Mouse (Mus musculus) limb, embryonic 14.5 days (tissue): Measurements from ENCODE around the gene Nol7. TPM values are rescaled to one million over a fixed set of nuclear protein-coding genes. Genes with fewer than 3 reads are reported as not detected.

Experiments used
- ATAC-seq: fragments of 200-750 bp; cut with Nextera tagmentation; 2 replicates; pipeline ENCODE4 v1.8.0; 2017; ENCODE audit warnings: low read depth, moderate number of reproducible peaks, moderate TSS enrichment; ENCODE audit not compliant: low FRiP score
- DNase-seq: peaks from one replicate; pipeline ENCODE4 v3.0.0-alpha.2; 2015; ENCODE audit warnings: low spot score
- H3K27ac ChIP-seq: fragments of 300-500 bp; sonication (generic); replicated peaks from 2 replicates; pipeline ENCODE4 v1.5.1; 2014; ENCODE audit warnings: low read depth, mild to moderate bottlenecking, low read length, moderate library complexity, mixed read lengths
- H3K27me3 ChIP-seq: fragments of 300-500 bp; sonication (generic); 2 replicates; pipeline ENCODE4 v1.6.1; 2014; ENCODE audit warnings: low read length, mixed read lengths; ENCODE audit not compliant: control insufficient read depth, insufficient read depth
- H3K36me3 ChIP-seq: fragments of 300-500 bp; sonication (generic); 2 replicates; pipeline ENCODE4 v1.6.1; 2014; ENCODE audit warnings: mild to moderate bottlenecking, low read length, moderate library complexity, mixed read lengths; ENCODE audit not compliant: control insufficient read depth, insufficient read depth
- H3K4me1 ChIP-seq: fragments of 300-500 bp; sonication (generic); 2 replicates; pipeline ENCODE4 v1.6.1; 2014; ENCODE audit warnings: antibody characterized with exemption, low read length, mixed read lengths; ENCODE audit not compliant: control insufficient read depth, insufficient read depth
- H3K4me2 ChIP-seq: fragments of 300-500 bp; sonication (generic); replicated peaks from 2 replicates; pipeline ENCODE4 v1.6.1; 2014; ENCODE audit warnings: low read depth, mild to moderate bottlenecking, low read length, moderate library complexity; ENCODE audit not compliant: severe bottlenecking
- H3K4me3 ChIP-seq: fragments of 300-500 bp; sonication (generic); replicated peaks from 2 replicates; pipeline ENCODE4 v1.5.1; 2014; ENCODE audit warnings: low read length
- H3K9ac ChIP-seq: fragments of 300-500 bp; sonication (generic); 2 replicates; pipeline ENCODE4 v1.6.1; 2014; ENCODE audit warnings: mild to moderate bottlenecking, low read depth, low read length, moderate library complexity; ENCODE audit not compliant: severe bottlenecking
- H3K9me3 ChIP-seq: fragments of 300-500 bp; sonication (generic); 2 replicates; pipeline ENCODE4 v1.6.1; 2016; ENCODE audit warnings: low read length; ENCODE audit not compliant: control insufficient read depth
- POLR2A ChIP-seq: fragments of 200-500 bp; IDR thresholded peaks from 2 replicates; pipeline ENCODE4 v1.8.0; 2012; ENCODE audit warnings: inconsistent platforms, mild to moderate bottlenecking, moderate library complexity, borderline replicate concordance; ENCODE audit not compliant: insufficient read depth, insufficient read length; ENCODE audit errors: extremely low read depth
- WGBS: fragments of 180-500 bp; shearing (Covaris S2); extraction: QIAGEN DNeasy Blood & Tissue Kit; methylation state at CpG from one replicate; pipeline ENCODE4 v1.1.7; 2014; 5-methylcytosine and 5-hydroxymethylcytosine counted together
- polyA plus RNA-seq, 2 experiments: library from polyadenylated mRNA; depleted of rRNA in 1 of 2; stranded (reverse) in 1 of 2; unstranded in 1 of 2; fragments of >200 nt; fragmentation: Nextera tagmentation in 1 of 2; extraction: Ambion mirVana in 1 of 2; gene quantifications; 2 replicates each; pipeline versions ENCODE4 v1.2.1 to v1.2.3; 2012 to 2014

The Nol7 gene
- polyA plus RNA-seq, 2 experiments, result 96.1 to 138 TPM

- H3K4me2 ChIP-seq, result peak overlapping the region; percentile 57
- H3K4me3 ChIP-seq, result peak overlapping the region; percentile 85
- no peak for ATAC-seq
- no peak for DNase-seq
- peaks cover 24% of the 10 kb centered on the region for H3K36me3 ChIP-seq
- 60% methylated on average over 12 of the region's 17 CpGs for WGBS
- H3K9ac ChIP-seq, result no peak overlapping the region
- no peaks in the 10 kb centered on the region for H3K9me3 ChIP-seq
- no peak overlapping the region for H3K27ac ChIP-seq
- H3K4me1 ChIP-seq, result 0 out of 2 replicates have a peak, but pooled peaks cover 5% of the 10 kb centered on the region
- H3K27me3 ChIP-seq, result no peaks in the 10 kb centered on the region
- no peak for TF ChIP-seq POLR2A
Measured at GRCm38 (mm10) chr13:43397700-43398296, 392 bp upstream of the Nol7 start.

GRCm38 (mm10) chr13:43399576-43399975, 1.4 kb downstream of the Nol7 start:
- ATAC-seq (no peak), DNase-seq (no peak)
- Histone ChIP-seq H3K9me3 (no peaks in the 10 kb centered on the region), H3K4me3 (no peak overlapping the region), H3K27me3 (no peaks in the 10 kb centered on the region), H3K27ac (no peak overlapping the region), H3K9ac (no peak overlapping the region), H3K4me1 (0 out of 2 replicates have a peak, but pooled peaks cover 5% of the 10 kb centered on the region), H3K36me3 (peaks cover 34% of the 10 kb centered on the region), H3K4me2 (peak overlapping the region; percentile 57; the same call in 1 of the 2 replicates)
- TF ChIP-seq POLR2A, result no peak
- 90% methylated on average over 5 of the region's 5 CpGs for WGBS

GRCm38 (mm10) chr13:43412311-43412710, 14.1 kb downstream of the Nol7 start:
- no peak for TF ChIP-seq POLR2A
- Histone ChIP-seq H3K4me1 (no peaks in the 10 kb centered on the region), H3K4me2 (no peak overlapping the region), H3K36me3 (peaks cover 71% of the 10 kb centered on the region), H3K27me3 (no peaks in the 10 kb centered on the region), H3K9me3 (no peaks in the 10 kb centered on the region), H3K9ac (no peak overlapping the region), H3K27ac (no peak overlapping the region), H3K4me3 (no peak overlapping the region)
- 87% methylated on average over 7 of the region's 7 CpGs for WGBS
- no peak for DNase-seq
- no peak for ATAC-seq

GRCm38 (mm10) chr13:43413611-43414010, 15.4 kb downstream of the Nol7 start:
- DNase-seq, result no peak
- H3K4me3 ChIP-seq, result no peak overlapping the region
- no peaks in the 10 kb centered on the region for H3K27me3 ChIP-seq
- peaks cover 67% of the 10 kb centered on the region for H3K36me3 ChIP-seq
- no peak for ATAC-seq
- H3K4me1 ChIP-seq, result no peaks in the 10 kb centered on the region
- no peak overlapping the region for H3K9ac ChIP-seq
- H3K9me3 ChIP-seq, result no peaks in the 10 kb centered on the region
- no peak overlapping the region for H3K4me2 ChIP-seq
- TF ChIP-seq POLR2A, result no peak
- H3K27ac ChIP-seq, result no peak overlapping the region
- 94% methylated on average over 2 of the region's 2 CpGs for WGBS

- Histone ChIP-seq H3K4me2 (no peak overlapping the region), H3K4me1 (no peaks in the 10 kb centered on the region), H3K27me3 (no peaks in the 10 kb centered on the region), H3K9me3 (no peaks in the 10 kb centered on the region), H3K27ac (no peak overlapping the region), H3K36me3 (peaks cover 82% of the 10 kb centered on the region), H3K9ac (no peak overlapping the region), H3K4me3 (no peak overlapping the region)
- no peak for TF ChIP-seq POLR2A
- DNase-seq, result no peak
- WGBS, result 84% methylated on average over 1 of the region's 1 CpGs
- no peak for ATAC-seq
Measured at GRCm38 (mm10) chr13:43415249-43415648, 17.1 kb downstream of the Nol7 start.

- no peaks in the 10 kb centered on the region for H3K9me3 ChIP-seq
- H3K36me3 ChIP-seq, result peaks cover 14% of the 10 kb centered on the region
- 77% methylated on average over 4 of the region's 4 CpGs for WGBS
- H3K27me3 ChIP-seq, result no peaks in the 10 kb centered on the region
- DNase-seq (peak; percentile 21), ATAC-seq (no peak)
- H3K4me1 ChIP-seq, result no peaks in the 10 kb centered on the region
- no peak overlapping the region for H3K4me2 ChIP-seq
- H3K4me3 ChIP-seq, result no peak overlapping the region
- H3K9ac ChIP-seq, result no peak overlapping the region
- no peak overlapping the region for H3K27ac ChIP-seq
- TF ChIP-seq POLR2A, result no peak
Measured at GRCm38 (mm10) chr13:43428436-43428835, 30.2 kb downstream of the Nol7 start.
